Mouse (Mus musculus): ENCODE measurements at regions not wholly inside any gene's neighbourhood (a gene's known extent, or its start where the extent isn't known, plus 50 kb on each side); places are given as distances from the start of the nearest gene placed in this dataset.

- Histone ChIP-seq H3K9me3 (ENCODE audit: control insufficient read depth, low read length) (no peaks in the 10 kb centered on the region), H3K4me3 (ENCODE audit: insufficient read depth in 1 of 2, low read depth in 2 of 2, low read length in 2 of 2) (no peak overlapping the region), H3K27ac (no peak overlapping the region), H3K9ac (replicated peaks) (no peak overlapping the region), H3K36me3 (replicated peaks; ENCODE audit: control insufficient read depth, insufficient read depth, low read depth) (no peaks in the 10 kb centered on the region), H3K4me1 (replicated peaks; ENCODE audit: control insufficient read depth in 2 of 2, insufficient read depth in 2 of 2, low read length in 1 of 2) (no peaks in the 10 kb centered on the region), H3K4me2 (ENCODE audit: low read depth) (no peak overlapping the region), H3K27me3 (ENCODE audit: control insufficient read depth, insufficient read depth, low read length) (no peaks in the 10 kb centered on the region)
- TF ChIP-seq CTCF (IDR thresholded peaks at IDR 0.05; ENCODE audit: low read depth) (no peak), EP300 (IDR thresholded peaks at IDR 0.05; ENCODE audit: low read depth) (no peak)
- DNase-seq (ENCODE audit: low read depth in 3 of 3, low spot score in 3 of 3) = no peak
- 28% methylated on average over 4 of the region's 4 CpGs for WGBS (ENCODE audit: insufficient replicate concordance)
- ATAC-seq (ENCODE audit: insufficient read depth) = no peak
These were observed 55.0 kb upstream of the Slit3 start for GRCm38 (mm10) chr11:35065959-35066414.

- Histone ChIP-seq H3K4me2 (ENCODE audit: low read depth) (no peak overlapping the region), H3K4me3 (ENCODE audit: insufficient read depth in 1 of 2, low read depth in 2 of 2, low read length in 2 of 2) (no peak overlapping the region), H3K27ac (no peak overlapping the region), H3K9me3 (ENCODE audit: control insufficient read depth, low read length) (no peaks in the 10 kb centered on the region), H3K36me3 (replicated peaks; ENCODE audit: control insufficient read depth, insufficient read depth, low read depth) (no peaks in the 10 kb centered on the region), H3K27me3 (ENCODE audit: control insufficient read depth, insufficient read depth, low read length) (no peaks in the 10 kb centered on the region), H3K4me1 (replicated peaks; ENCODE audit: control insufficient read depth in 2 of 2, insufficient read depth in 2 of 2, low read length in 1 of 2) (no peaks in the 10 kb centered on the region), H3K9ac (replicated peaks) (no peak overlapping the region)
- DNase-seq (ENCODE audit: low read depth in 3 of 3, low spot score in 3 of 3) (no peak), ATAC-seq (ENCODE audit: insufficient read depth) (no peak)
- WGBS (ENCODE audit: insufficient replicate concordance) = 56% methylated on average over 6 of the region's 6 CpGs
- no peak for TF ChIP-seq EP300 (IDR thresholded peaks at IDR 0.05; ENCODE audit: low read depth)
- no peak for TF ChIP-seq CTCF (IDR thresholded peaks at IDR 0.05; ENCODE audit: low read depth)
These were observed 63.2 kb upstream of the Slit3 start for GRCm38 (mm10) chr11:35057791-35058190.

- WGBS (ENCODE audit: insufficient replicate concordance) = 59% methylated on average over 7 of the region's 7 CpGs
- DNase-seq (ENCODE audit: low read depth in 3 of 3, low spot score in 3 of 3) = no peak
- Histone ChIP-seq H3K36me3 (replicated peaks; ENCODE audit: control insufficient read depth, insufficient read depth, low read depth) (no peaks in the 10 kb centered on the region), H3K4me1 (replicated peaks; ENCODE audit: control insufficient read depth in 2 of 2, insufficient read depth in 2 of 2, low read length in 1 of 2) (no peaks in the 10 kb centered on the region), H3K27ac (no peak overlapping the region), H3K4me3 (ENCODE audit: insufficient read depth in 1 of 2, low read depth in 2 of 2, low read length in 2 of 2) (no peak overlapping the region), H3K4me2 (ENCODE audit: low read depth) (no peak overlapping the region), H3K27me3 (ENCODE audit: control insufficient read depth, insufficient read depth, low read length) (no peaks in the 10 kb centered on the region), H3K9ac (replicated peaks) (no peak overlapping the region), H3K9me3 (ENCODE audit: control insufficient read depth, low read length) (no peaks in the 10 kb centered on the region)
- no peak for ATAC-seq (ENCODE audit: insufficient read depth)
- TF ChIP-seq CTCF (IDR thresholded peaks at IDR 0.05; ENCODE audit: low read depth) (no peak), EP300 (IDR thresholded peaks at IDR 0.05; ENCODE audit: low read depth) (no peak)
These were observed 65.4 kb upstream of the Slit3 start for GRCm38 (mm10) chr11:35055496-35056125.

- Histone ChIP-seq H3K27ac (no peak overlapping the region), H3K4me1 (replicated peaks; ENCODE audit: control insufficient read depth in 2 of 2, insufficient read depth in 2 of 2, low read length in 1 of 2) (no peaks in the 10 kb centered on the region), H3K36me3 (replicated peaks; ENCODE audit: control insufficient read depth, insufficient read depth, low read depth) (no peaks in the 10 kb centered on the region), H3K9ac (replicated peaks) (no peak overlapping the region), H3K9me3 (ENCODE audit: control insufficient read depth, low read length) (no peaks in the 10 kb centered on the region), H3K27me3 (ENCODE audit: control insufficient read depth, insufficient read depth, low read length) (no peaks in the 10 kb centered on the region), H3K4me3 (ENCODE audit: insufficient read depth in 1 of 2, low read depth in 2 of 2, low read length in 2 of 2) (no peak overlapping the region), H3K4me2 (ENCODE audit: low read depth) (no peak overlapping the region)
- no peak for TF ChIP-seq EP300 (IDR thresholded peaks at IDR 0.05; ENCODE audit: low read depth)
- no peak for TF ChIP-seq CTCF (IDR thresholded peaks at IDR 0.05; ENCODE audit: low read depth)
- DNase-seq (ENCODE audit: low read depth in 3 of 3, low spot score in 3 of 3) (no peak), ATAC-seq (ENCODE audit: insufficient read depth) (no peak)
- 30% methylated on average over 2 of the region's 2 CpGs for WGBS (ENCODE audit: insufficient replicate concordance)
These were observed 67.4 kb upstream of the Slit3 start for GRCm38 (mm10) chr11:35053613-35053950.

- 41% methylated on average over 4 of the region's 4 CpGs for WGBS (ENCODE audit: insufficient replicate concordance)
These were observed 68.0 kb upstream of the Slit3 start for GRCm38 (mm10) chr11:35052856-35053612.

More at GRCm38 (mm10) chr11:35052856-35053612, 68.0 kb upstream of the Slit3 start:
- DNase-seq (ENCODE audit: low read depth in 3 of 3, low spot score in 3 of 3) (no peak), ATAC-seq (ENCODE audit: insufficient read depth) (no peak)
- TF ChIP-seq EP300 (IDR thresholded peaks at IDR 0.05; ENCODE audit: low read depth) (no peak), CTCF (IDR thresholded peaks at IDR 0.05; ENCODE audit: low read depth) (no peak)
- H3K4me1 ChIP-seq (replicated peaks; ENCODE audit: control insufficient read depth in 2 of 2, insufficient read depth in 2 of 2, low read length in 1 of 2) = no peaks in the 10 kb centered on the region
- H3K4me3 ChIP-seq (ENCODE audit: insufficient read depth in 1 of 2, low read depth in 2 of 2, low read length in 2 of 2) = no peak overlapping the region
- no peaks in the 10 kb centered on the region for H3K36me3 ChIP-seq (replicated peaks; ENCODE audit: control insufficient read depth, insufficient read depth, low read depth)
- H3K9ac ChIP-seq (replicated peaks) = no peak overlapping the region
- H3K4me2 ChIP-seq (ENCODE audit: low read depth) = no peak overlapping the region
- H3K9me3 ChIP-seq (ENCODE audit: control insufficient read depth, low read length) = no peaks in the 10 kb centered on the region
- H3K27me3 ChIP-seq (ENCODE audit: control insufficient read depth, insufficient read depth, low read length) = no peaks in the 10 kb centered on the region
- H3K27ac ChIP-seq = no peak overlapping the region

All from liver, embryonic 14.5 days (tissue).